Mouse (Mus musculus) MEL (cell line): ENCODE measurements around the gene Proser2. TPM values are rescaled to one million over a fixed set of nuclear protein-coding genes. Genes with fewer than 3 reads are reported as not detected.

Experiments
- DNase-seq: peaks from one replicate; pipeline ENCODE4 v3.0.0; 2011; ENCODE audit warnings: low read depth, low spot score
- H3K27ac ChIP-seq: 2 replicates; pipeline ENCODE4 v1.5.1; 2012; ENCODE audit warnings: low read depth, mild to moderate bottlenecking, control low read depth, low read length, moderate library complexity; ENCODE audit not compliant: control insufficient read depth
- H3K27me3 ChIP-seq, 2 experiments: fragments of 150-350 bp in 1 of 2; sonication (generic) in 1 of 2; 2 replicates each; pipeline ENCODE4 v1.6.1; 2012; ENCODE audit warnings: low read length in 2 of 2, mild to moderate bottlenecking in 2 of 2, improper control_type of control experiment in 1 of 2, moderate library complexity in 1 of 2; ENCODE audit not compliant: insufficient read depth in 2 of 2, control insufficient read depth in 1 of 2
- H3K36me3 ChIP-seq, 2 experiments: 2 replicates each; pipeline ENCODE4 v1.6.1; 2012 to 2014; ENCODE audit warnings: low read length in 2 of 2, improper control_type of control experiment in 1 of 2, inconsistent platforms in 1 of 2, mild to moderate bottlenecking in 1 of 2; ENCODE audit not compliant: insufficient read depth in 2 of 2, control insufficient read depth in 1 of 2
- H3K4me1 ChIP-seq, 2 experiments: fragments of 150-350 bp in 1 of 2; sonication (generic) in 1 of 2; 2 replicates each; pipeline ENCODE4 v1.6.1; 2012; ENCODE audit warnings: low read length in 2 of 2, improper control_type of control experiment in 1 of 2, mild to moderate bottlenecking in 1 of 2; ENCODE audit not compliant: insufficient read depth in 2 of 2, control insufficient read depth in 1 of 2
- H3K4me3 ChIP-seq, 2 experiments: fragments of 150-350 bp in 1 of 2; sonication (generic) in 1 of 2; 2 replicates each; pipeline ENCODE4 v1.5.1; 2012; ENCODE audit warnings: low read depth in 2 of 2, low read length in 2 of 2, mild to moderate bottlenecking in 2 of 2, moderate library complexity in 2 of 2, control low read depth in 1 of 2, improper control_type of control experiment in 1 of 2; ENCODE audit not compliant: control insufficient read depth in 1 of 2, insufficient read depth in 1 of 2
- H3K79me2 ChIP-seq: 2 replicates; pipeline ENCODE4 v1.6.1; 2012; ENCODE audit warnings: mild to moderate bottlenecking, low read length, moderate library complexity; ENCODE audit not compliant: control insufficient read depth, poor library complexity, insufficient read depth
- H3K9ac ChIP-seq: 2 replicates; pipeline ENCODE4 v1.6.1; 2012; ENCODE audit warnings: low read depth, mild to moderate bottlenecking, control low read depth, low read length, moderate library complexity; ENCODE audit not compliant: control insufficient read depth, poor library complexity, severe bottlenecking
- H3K9me3 ChIP-seq: fragments of 150-350 bp; sonication (generic); replicated peaks from 2 replicates; pipeline ENCODE4 v1.6.1; 2012; ENCODE audit warnings: mild to moderate bottlenecking, low read length, improper control_type of control experiment, moderate library complexity; ENCODE audit not compliant: insufficient read depth
- BHLHE40 ChIP-seq: IDR thresholded peaks from 2 replicates; pipeline ENCODE4 v1.6.1; 2012; ENCODE audit warnings: low read depth, mild to moderate bottlenecking, inconsistent platforms, low read length, improper control_type of control experiment, borderline replicate concordance
- E2F4 ChIP-seq: IDR thresholded peaks from 2 replicates; pipeline ENCODE4 v1.6.1; 2011; ENCODE audit warnings: low read depth, low read length, improper control_type of control experiment, borderline replicate concordance
- ELF1 ChIP-seq: IDR thresholded peaks from 2 replicates; pipeline ENCODE4 v1.6.1; 2014; ENCODE audit warnings: low read depth, mild to moderate bottlenecking, inconsistent platforms, low read length, improper control_type of control experiment, moderate library complexity
- EP300 ChIP-seq, 2 experiments: IDR thresholded peaks; 2 replicates each; pipeline ENCODE4 v1.6.1; 2011; ENCODE audit warnings: improper control_type of control experiment in 2 of 2, low read length in 2 of 2, low read depth in 1 of 2, mild to moderate bottlenecking in 1 of 2
- ETS1 ChIP-seq: IDR thresholded peaks from 2 replicates; pipeline ENCODE4 v1.6.1; 2012; ENCODE audit warnings: low read depth, mild to moderate bottlenecking, inconsistent platforms, low read length, improper control_type of control experiment, moderate library complexity
- GABPA ChIP-seq: IDR thresholded peaks from 2 replicates; pipeline ENCODE4 v1.6.1; 2012; ENCODE audit warnings: low read depth, mild to moderate bottlenecking, inconsistent platforms, low read length, improper control_type of control experiment, moderate library complexity
- JUND ChIP-seq: IDR thresholded peaks from 2 replicates; pipeline ENCODE4 v1.6.1; 2011; ENCODE audit warnings: low read depth, mild to moderate bottlenecking, improper control_type of control experiment, low read length
- MAFK ChIP-seq: IDR thresholded peaks from 2 replicates; pipeline ENCODE4 v1.6.1; 2011; ENCODE audit warnings: low read depth, mild to moderate bottlenecking, low read length, improper control_type of control experiment, borderline replicate concordance
- MAZ ChIP-seq: IDR thresholded peaks from 2 replicates; pipeline ENCODE4 v1.6.1; 2012; ENCODE audit warnings: low read depth, mild to moderate bottlenecking, inconsistent platforms, low read length, improper control_type of control experiment
- MXI1 ChIP-seq: IDR thresholded peaks from 2 replicates; pipeline ENCODE4 v1.6.1; 2011; ENCODE audit warnings: mild to moderate bottlenecking, low read depth, low read length, improper control_type of control experiment
- NELFE ChIP-seq: IDR thresholded peaks from 2 replicates; pipeline ENCODE4 v1.6.1; 2011; ENCODE audit warnings: low read depth, low read length, improper control_type of control experiment
- POLR2AphosphoS2 ChIP-seq: IDR thresholded peaks from 2 replicates; pipeline ENCODE4 v1.6.1; 2011; ENCODE audit warnings: low read length, improper control_type of control experiment
- POLR2AphosphoS5 ChIP-seq: IDR thresholded peaks from 2 replicates; pipeline ENCODE4 v1.6.1; 2012; ENCODE audit warnings: low read depth, borderline replicate concordance, mild to moderate bottlenecking, inconsistent platforms, low read length, moderate library complexity, mixed read lengths
- TBP ChIP-seq: IDR thresholded peaks from 2 replicates; pipeline ENCODE4 v1.8.0; 2011; ENCODE audit warnings: low read depth, low read length, improper control_type of control experiment
- UBTF ChIP-seq: IDR thresholded peaks from 2 replicates; pipeline ENCODE4 v1.6.1; 2012; ENCODE audit warnings: low read depth, mild to moderate bottlenecking, inconsistent platforms, low read length, improper control_type of control experiment, moderate library complexity, borderline replicate concordance; ENCODE audit not compliant: insufficient read depth
- USF1 ChIP-seq: IDR thresholded peaks from 2 replicates; pipeline ENCODE4 v1.6.1; 2014; ENCODE audit warnings: low read depth, mild to moderate bottlenecking, inconsistent platforms, low read length, improper control_type of control experiment, moderate library complexity
- ZC3H11A ChIP-seq: IDR thresholded peaks from 2 replicates; pipeline ENCODE4 v1.6.1; 2012; ENCODE audit warnings: low read depth, mild to moderate bottlenecking, inconsistent platforms, low read length, improper control_type of control experiment
- ZKSCAN1 ChIP-seq: IDR thresholded peaks from 2 replicates; pipeline ENCODE4 v1.6.1; 2012; ENCODE audit warnings: low read depth, mild to moderate bottlenecking, inconsistent platforms, low read length, improper control_type of control experiment, moderate library complexity
- ZMIZ1 ChIP-seq: IDR thresholded peaks from 2 replicates; pipeline ENCODE4 v1.6.1; 2012; ENCODE audit warnings: low read depth, mild to moderate bottlenecking, inconsistent platforms, low read length, improper control_type of control experiment, moderate library complexity
- polyA plus RNA-seq, 2 experiments: library from polyadenylated mRNA; stranded (reverse) in 1 of 2; unstranded in 1 of 2; fragments of >175 nt in 1 of 2; fragments of >200 nt in 1 of 2; gene quantifications; 2 replicates each; pipeline versions ENCODE4 v1.2.1 to v1.2.4; 2012; ENCODE audit warnings: low replicate concordance in 2 of 2, low read depth in 1 of 2; ENCODE audit not compliant: insufficient read length in 2 of 2, insufficient read depth in 1 of 2, missing spikeins in 1 of 2
- total RNA-seq: library from RNA; depleted of rRNA; stranded (reverse); fragments of 300-350 nt; gene quantifications from 2 replicates; pipeline ENCODE4 v1.2.3, GENCODE M21; 2012

Proser2 gene
- total and polyA plus RNA-seq, 3 experiments = not detected

DNA sequence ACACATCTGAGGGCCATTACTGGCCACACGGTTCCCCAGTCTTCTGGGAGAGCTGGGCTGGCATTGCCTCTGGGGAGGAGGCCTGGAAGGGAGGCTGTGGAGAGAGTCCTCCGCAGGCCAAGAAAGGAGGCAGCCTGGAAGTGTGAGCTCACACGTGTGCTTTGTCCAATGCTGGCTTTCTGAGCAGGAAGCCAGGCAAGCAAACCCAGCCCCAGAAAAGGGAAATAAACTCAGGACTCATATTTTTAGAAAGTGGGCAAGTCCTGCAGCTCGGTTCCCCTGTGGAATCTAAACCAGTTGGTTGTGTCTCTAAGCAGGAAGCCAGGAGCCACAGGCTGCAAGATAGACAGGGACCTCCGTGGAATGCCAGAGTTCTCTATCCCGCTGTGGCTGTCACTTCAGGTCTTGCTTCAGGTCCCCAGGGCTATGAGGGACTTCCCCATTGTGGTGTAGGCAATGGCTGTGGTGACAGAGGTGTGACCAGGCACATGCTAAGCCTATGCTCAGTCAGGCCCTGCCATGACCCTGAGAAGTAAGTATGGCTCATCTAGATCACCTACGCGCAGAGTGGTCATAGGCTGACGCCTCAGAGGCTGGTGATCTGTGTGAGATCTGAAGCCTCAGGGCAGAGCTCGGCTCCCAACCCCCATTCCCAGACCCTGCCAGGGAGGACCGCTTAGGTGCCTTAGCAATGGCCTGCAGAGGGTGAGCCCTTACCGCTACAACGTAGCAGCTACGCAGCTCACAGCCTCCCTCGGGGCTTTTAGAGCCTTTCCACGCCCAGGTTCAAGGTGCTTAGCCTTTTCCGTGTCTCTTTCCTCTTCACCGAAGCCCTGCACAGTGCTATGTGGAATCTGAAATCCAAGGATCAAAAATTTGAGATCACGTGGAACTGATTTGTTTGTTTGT, 44.1 kb downstream of the Proser2 start:
- H3K36me3 ChIP-seq = no peaks in the 10 kb centered on the region
- H3K79me2 ChIP-seq = no peaks in the 10 kb centered on the region
- H3K4me1 ChIP-seq = no peaks in the 10 kb centered on the region
- no peak overlapping the region for H3K4me3 ChIP-seq
- H3K27ac ChIP-seq = no peak overlapping the region
- no peak overlapping the region for H3K9ac ChIP-seq
- no peaks in the 10 kb centered on the region; a peak in 1 of 4 replicates for H3K27me3 ChIP-seq
- DNase-seq = no peak
- TF ChIP-seq NELFE (no peak), TBP (no peak), ZKSCAN1 (no peak), E2F4 (no peak), POLR2AphosphoS2 (no peak), ZMIZ1 (no peak), ZC3H11A (no peak), USF1 (no peak), ETS1 (no peak), GABPA (no peak)
- no peaks in the 10 kb centered on the region for H3K9me3 ChIP-seq

DNA sequence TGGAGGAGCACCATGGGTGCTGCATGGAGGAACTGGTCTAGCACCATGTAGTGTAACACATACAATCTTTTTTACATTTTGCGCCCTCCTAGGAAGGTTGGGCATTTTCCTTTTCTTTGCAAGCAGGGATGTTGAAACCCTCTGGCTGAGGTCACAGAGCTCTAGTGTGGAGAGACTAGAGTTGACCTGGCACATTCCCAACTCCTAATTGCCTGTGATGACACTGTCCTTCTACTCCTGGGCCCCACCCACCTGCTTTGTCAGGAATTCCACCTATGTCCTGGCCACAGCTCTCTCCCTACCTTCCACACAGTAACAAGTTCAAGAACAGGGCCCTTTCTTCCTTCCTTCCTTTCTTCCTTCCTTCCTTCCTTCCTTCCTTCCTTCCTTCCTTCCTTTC, 46.3 kb downstream of the Proser2 start:
- Histone ChIP-seq H3K27me3 (no peaks in the 10 kb centered on the region; a peak in 1 of 4 replicates), H3K36me3 (no peaks in the 10 kb centered on the region), H3K9ac (no peak overlapping the region), H3K79me2 (no peaks in the 10 kb centered on the region), H3K9me3 (no peaks in the 10 kb centered on the region), H3K4me3 (no peak overlapping the region), H3K4me1 (no peaks in the 10 kb centered on the region), H3K27ac (no peak overlapping the region)
- no peak for DNase-seq
- TF ChIP-seq ELF1 = no peak

GRCm38 (mm10) chr2:6082615-6083014, 47.4 kb downstream of the Proser2 start:
- TF ChIP-seq UBTF (no peak), MXI1 (no peak), BHLHE40 (no peak), USF1 (no peak), MAFK (no peak), JUND (no peak), NELFE (no peak), MAZ (no peak), POLR2AphosphoS5 (no peak), ELF1 (no peak), EP300 (IDR thresholded peaks at IDR 0.05; ENCODE audit: low read depth in 1 of 2, low read length in 2 of 2) (no peak), ZC3H11A (no peak)
- H3K4me3 ChIP-seq = no peak overlapping the region
- H3K27me3 ChIP-seq = no peaks in the 10 kb centered on the region; a peak in 1 of 4 replicates
- H3K9ac ChIP-seq = no peak overlapping the region
- no peaks in the 10 kb centered on the region for H3K36me3 ChIP-seq
- H3K9me3 ChIP-seq = no peaks in the 10 kb centered on the region
- H3K4me1 ChIP-seq = no peaks in the 10 kb centered on the region
- DNase-seq = no peak
- H3K27ac ChIP-seq = no peak overlapping the region
- H3K79me2 ChIP-seq = no peaks in the 10 kb centered on the region
